Mouse (Mus musculus) adrenal gland, adult 10 weeks (tissue): ENCODE measurements around the gene Garem2. TPM values are rescaled to one million over a fixed set of nuclear protein-coding genes. Genes with fewer than 3 reads are reported as not detected.

Experiments
- polyA plus RNA-seq: library from polyadenylated mRNA; stranded (reverse); fragments of 350-450 nt; fragmentation: Illumina TruSeq; extraction: RNeasy Lipid Tissue Mini Kit (QIAGEN cat#74804); gene quantifications from one replicate; pipeline ENCODE4 v1.2.3, GENCODE M21; 2014; ENCODE audit warnings: low read depth, low replicate concordance

Gene Garem2
- not detected for polyA plus RNA-seq

DNA sequence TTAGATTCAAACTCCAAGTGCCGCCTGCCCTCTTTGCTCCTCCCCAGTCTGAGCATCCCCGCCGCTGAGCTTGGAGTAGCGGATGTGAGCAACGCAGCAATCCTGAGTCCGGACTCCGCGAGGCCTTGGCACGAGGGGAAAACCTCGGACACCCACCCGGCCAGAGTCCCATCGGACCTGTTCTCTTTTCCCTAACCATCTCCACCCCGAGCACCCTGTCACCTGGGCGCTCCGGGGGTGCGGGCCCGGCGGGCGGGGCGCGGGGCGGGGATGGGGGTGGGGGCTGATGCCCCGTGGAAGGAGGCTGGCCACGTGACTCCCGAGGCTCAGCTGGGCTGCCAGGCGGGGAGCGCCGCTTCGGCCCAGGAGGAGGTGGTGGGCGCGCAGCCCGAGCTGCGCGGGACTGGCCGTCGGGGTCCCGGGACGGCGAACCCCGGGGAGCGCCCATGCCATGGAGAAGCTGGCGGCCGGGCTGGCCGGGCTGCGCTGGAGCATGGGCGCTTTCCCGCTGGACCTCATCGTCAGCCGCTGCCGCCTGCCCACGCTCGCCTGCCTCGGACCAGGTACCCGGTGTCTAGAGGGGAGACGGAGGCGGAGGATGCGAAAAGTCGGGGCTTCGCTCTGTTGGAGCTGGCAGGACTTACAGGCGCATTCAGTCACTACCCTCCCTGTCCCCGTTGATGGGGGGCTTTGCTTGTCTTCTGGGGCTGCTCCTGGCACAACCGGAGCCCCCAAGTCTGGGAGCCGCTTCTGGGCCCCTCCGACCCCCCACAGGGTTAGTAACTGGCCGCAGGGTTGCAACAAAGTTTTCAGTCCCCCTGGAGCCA, at the start of gene Garem2:
Garem2 (plus strand) TSS at position 321 of the 827 bp plus-strand sequence.

DNA sequence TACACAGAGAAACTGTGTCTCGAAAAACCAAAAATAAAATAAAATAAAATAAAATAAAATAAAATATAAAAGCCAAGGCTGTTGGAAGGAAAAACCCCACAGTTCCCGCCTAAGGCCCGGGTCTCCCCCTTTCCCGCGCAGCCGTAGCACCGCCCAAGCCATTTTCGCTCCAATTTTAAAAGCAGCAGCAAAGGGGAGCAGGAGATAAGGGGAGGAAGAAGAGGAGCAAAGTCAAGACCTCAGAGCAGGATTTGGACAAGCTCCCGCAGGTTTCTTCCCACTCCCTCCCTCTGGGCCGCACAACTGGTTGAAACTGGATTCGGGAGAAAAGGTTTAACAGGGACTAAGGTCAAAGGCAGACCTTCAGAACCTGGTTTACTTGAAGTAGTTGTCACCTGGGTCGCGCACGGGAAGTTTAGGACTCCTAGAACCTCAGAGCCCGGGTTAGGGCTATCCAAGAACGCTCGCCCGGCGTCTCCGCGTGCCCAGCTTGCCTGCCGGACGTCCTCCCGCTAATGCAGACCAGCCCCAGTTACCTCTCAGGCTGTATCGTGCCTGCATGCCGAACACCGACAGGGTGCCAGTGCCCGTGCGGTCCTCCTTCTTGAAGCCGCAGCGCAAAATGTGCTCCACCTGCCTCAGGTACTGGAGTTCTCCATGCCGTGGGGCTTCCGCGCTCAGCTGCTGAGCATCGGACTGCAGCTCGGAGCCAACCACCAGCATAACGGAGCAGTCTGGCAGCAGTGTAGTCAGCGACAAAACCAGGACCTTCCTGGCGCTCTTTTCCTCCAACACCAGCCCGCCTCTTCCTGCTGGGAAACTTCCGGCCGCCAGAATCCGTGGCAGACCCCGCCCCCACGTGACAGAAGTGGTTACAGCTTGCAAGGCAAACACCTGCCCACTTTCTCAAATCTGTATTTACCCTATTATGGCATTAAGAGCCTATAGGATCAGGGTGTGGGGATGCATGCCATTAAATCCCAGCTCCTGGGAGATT, 31.8 kb upstream of the Garem2 start, which contains the start of gene Tyms:
Tyms (minus strand) TSS at position 793 of the 997 bp plus-strand sequence.

DNA sequence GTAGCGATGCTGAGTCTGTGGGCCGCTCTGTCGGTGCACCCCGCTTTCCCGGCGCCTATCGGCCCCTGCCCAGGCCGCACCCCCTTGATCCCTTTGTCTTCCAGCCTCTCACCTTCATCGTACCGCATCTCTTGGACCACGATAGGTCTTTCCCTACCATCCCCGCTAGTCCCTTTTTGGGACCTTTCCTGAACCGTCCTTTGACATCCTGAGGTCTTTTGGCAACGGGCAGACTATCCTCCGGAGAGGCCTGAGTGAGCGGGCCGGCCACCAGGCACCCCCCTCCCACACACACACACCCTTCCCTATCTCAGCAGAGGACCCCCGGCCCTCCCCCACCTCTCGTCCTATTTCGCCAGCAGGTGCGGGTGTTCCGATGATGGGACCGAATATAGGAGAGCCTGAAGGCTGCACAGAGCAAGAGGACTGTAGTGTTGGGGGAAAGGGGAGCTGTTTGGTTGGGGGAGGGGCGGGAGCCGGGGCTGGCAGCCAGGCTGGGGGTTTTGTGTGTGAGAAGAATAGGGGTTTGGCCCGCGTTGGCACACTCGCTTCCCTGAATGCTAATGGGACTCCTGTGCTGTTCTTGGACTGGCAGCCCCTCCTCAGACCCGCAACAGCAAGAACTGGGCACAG, 823 bp downstream of the Garem2 start, which contains the start of gene 3110082J24Rik:
3110082J24Rik (minus strand) TSS at position 419 of the 633 bp plus-strand sequence.

DNA sequence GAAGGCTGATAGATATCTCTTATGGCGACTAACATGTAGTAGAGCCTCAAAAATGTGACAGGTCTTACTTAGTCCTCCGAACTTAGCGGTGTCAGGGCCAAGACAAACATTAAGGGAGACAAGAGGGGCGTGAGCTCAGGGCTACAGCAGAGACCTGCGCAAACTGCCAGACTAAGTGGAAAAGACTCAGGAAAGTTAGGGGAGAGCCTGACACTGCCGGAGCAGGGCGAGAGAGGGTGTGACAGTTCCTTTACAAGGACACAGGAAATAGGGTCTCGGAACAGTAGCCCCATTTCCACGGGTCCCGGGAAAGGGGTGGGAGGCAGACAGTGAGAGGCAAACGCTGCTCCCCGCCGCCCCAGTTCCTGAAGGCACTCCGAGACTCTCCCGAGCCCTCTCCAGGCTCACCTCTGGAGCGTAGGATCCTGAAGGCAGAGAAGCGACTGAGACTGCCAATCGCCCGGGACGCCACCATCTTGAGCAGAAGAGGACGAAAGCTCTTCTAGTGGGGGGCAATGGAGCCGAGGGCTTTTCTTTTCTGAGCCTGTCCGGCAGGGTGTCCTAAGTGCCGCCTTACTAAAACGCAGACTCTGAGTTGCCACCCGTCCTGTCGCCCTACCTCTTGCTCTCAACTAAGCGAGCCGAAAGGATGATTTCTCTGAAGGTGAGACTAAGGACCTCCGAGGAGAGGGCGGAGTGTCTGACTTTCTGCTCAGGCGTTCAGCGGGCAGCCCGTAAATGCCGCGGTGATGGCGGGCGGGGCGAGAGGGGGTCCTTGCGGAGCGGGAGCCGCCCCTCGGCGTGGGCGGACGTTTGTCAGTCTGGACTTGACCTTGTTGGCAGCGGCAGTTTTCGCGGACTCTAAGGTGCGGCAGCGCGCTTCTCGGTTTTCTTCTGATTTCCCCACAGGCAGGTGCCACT, 49.8 kb downstream of the Garem2 start, which contains the start of the genes Hadha and Hadhb:
Hadha (minus strand) TSS at position 689 of the 921 bp plus-strand sequence.
Hadhb (plus strand) TSS at position 775 of the 921 bp plus-strand sequence.

Other genes starting within 250 kb of the Garem2 start
- not detected for gene Il6, start 92.0 kb upstream of the Garem2 start, polyA plus RNA-seq
- gene Tyms, start 31.5 kb upstream of the Garem2 start, polyA plus RNA-seq: 13.4 TPM
- not detected for gene 3110082J24Rik, start 925 bp downstream of the Garem2 start, polyA plus RNA-seq
- gene Hadha, start 50.0 kb downstream of the Garem2 start, polyA plus RNA-seq: 464 TPM
- 1,997 TPM for gene Hadhb, start 50.1 kb downstream of the Garem2 start, polyA plus RNA-seq
- not detected for gene Adgrf3, start 100.6 kb downstream of the Garem2 start, polyA plus RNA-seq
- gene Selenoi, start 127.4 kb downstream of the Garem2 start, polyA plus RNA-seq: 45.8 TPM
- not detected for gene Drc1, start 176.2 kb downstream of the Garem2 start, polyA plus RNA-seq